Mouse (Mus musculus) adrenal gland, adult 2 months (tissue): Measurements from ENCODE around the gene Gm20894. TPM values are rescaled to one million over a fixed set of nuclear protein-coding genes. Genes with fewer than 3 reads are reported as not detected.
"Not testable (repeated sequence)": the region's sequence is repeated elsewhere in the genome, so short reads cannot be mapped to it uniquely, and the experiment has no call there.

Experiments used
- DNase-seq: peaks from one replicate; pipeline ENCODE4 v3.0.0; 2021
- long read RNA-seq: library from polyadenylated mRNA; stranded (forward); transcript quantifications from one replicate; pipeline ENCODE4 v2.0.0, GENCODE M21; 2021
- polyA plus RNA-seq: library from polyadenylated mRNA; depleted of rRNA; stranded (reverse); fragments of >200 nt; gene quantifications from 2 replicates; pipeline ENCODE4 v1.2.3, GENCODE M21; 2012; rRNA removed
- total RNA-seq, 2 experiments: library from RNA; stranded (reverse); gene quantifications; 2 replicates each; pipeline ENCODE4 v1.2.3; 2021

Gene Gm20894
- total RNA-seq, result not detected
- not detected in 2 replicates for polyA plus RNA-seq
- long read RNA-seq, result 0 reads

- DNase-seq, result not testable (repeated sequence)
Measured at GRCm38 (mm10) chrY:28271412-28271811, at the start of gene Gm20894. Gm20894 (minus strand) TSS chrY:28271512.
